In the genomic region with DNA sequence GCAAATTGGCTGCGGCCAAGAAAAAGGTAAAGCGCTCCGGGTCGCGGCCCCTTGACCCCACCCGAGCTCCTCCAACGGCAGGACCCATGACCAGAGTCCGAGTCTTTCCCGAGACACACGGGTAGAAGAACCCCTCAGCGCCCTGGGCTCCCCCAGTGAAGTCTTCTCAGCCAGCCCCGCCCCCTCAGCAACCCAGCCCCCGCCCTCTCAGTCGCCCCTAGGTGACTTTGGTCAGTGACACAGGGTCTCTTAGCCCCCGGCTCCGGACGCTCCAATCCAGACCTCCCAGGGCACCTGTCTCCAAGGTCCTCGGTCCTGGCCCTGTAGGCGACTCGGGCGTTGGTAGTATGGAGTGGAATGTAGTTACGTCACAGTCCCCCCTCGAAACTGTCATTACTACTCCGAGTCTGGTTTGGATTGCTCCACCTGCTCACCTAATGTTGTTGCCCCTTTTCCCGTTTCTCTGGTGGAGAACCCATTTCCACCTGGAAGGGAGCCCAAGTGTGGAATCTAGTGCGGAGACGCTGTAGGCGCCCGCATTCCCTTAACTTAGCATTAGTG, we compare ENCODE assay signal across 7 mouse cellular contexts. TPM values are rescaled to one million over a fixed set of nuclear protein-coding genes. Genes with fewer than 3 reads are reported as not detected.
DNase-seq lines count a peak whose midpoint lies in the region; ATAC-seq lines count a peak whose summit lies in the region.

No protein-coding gene starts in this region.

- peaks cover 31% of the 10 kb centered on the region for H3K4me1 ChIP-seq in embryonic facial prominence, embryonic 15.5 days
- peaks cover 18% of the 10 kb centered on the region for H3K4me1 ChIP-seq in intestine, embryonic 16.5 days (ENCODE audit: control insufficient read depth, insufficient read depth, low read length)

- H3K27me3 ChIP-seq in embryonic facial prominence, embryonic 15.5 days, result no peaks in the 10 kb centered on the region
- no peaks in the 10 kb centered on the region for H3K27me3 ChIP-seq in intestine, embryonic 16.5 days (replicated peaks; ENCODE audit: control insufficient read depth, insufficient read depth, low read length)

- peak; percentile 38 for DNase-seq in urinary bladder, postnatal 14 days (ENCODE audit: low spot score)
- no peak for DNase-seq in urinary bladder, postnatal 10 days (ENCODE audit: low spot score)
- DNase-seq in mesoderm, embryonic 11.5 days (ENCODE audit: low read depth, low spot score), result peak; percentile 54
- DNase-seq in thymus, postnatal 25 days, result no peak
- no peak for DNase-seq in gastrocnemius, adult 18-20 months (ENCODE audit: low spot score)

- peak overlapping the region; percentile 78 for H3K27ac ChIP-seq in embryonic facial prominence, embryonic 15.5 days (replicated peaks)
- H3K27ac ChIP-seq in intestine, embryonic 16.5 days (ENCODE audit: low read length), result peak overlapping the region; percentile 69

- peak overlapping the region; percentile 80 for H3K4me2 ChIP-seq in embryonic facial prominence, embryonic 15.5 days (replicated peaks)
- H3K4me2 ChIP-seq in intestine, embryonic 16.5 days (ENCODE audit: low read depth, low read length), result peak overlapping the region; percentile 90

- WGBS in embryonic facial prominence, embryonic 15.5 days, result under 1% methylated on average over 27 of the region's 29 CpGs
- under 1% methylated on average over 29 of the region's 29 CpGs for WGBS in intestine, embryonic 16.5 days

- H3K9me3 ChIP-seq in embryonic facial prominence, embryonic 15.5 days (replicated peaks), result no peaks in the 10 kb centered on the region
- H3K9me3 ChIP-seq in intestine, embryonic 16.5 days (ENCODE audit: control insufficient read depth, low read length), result no peaks in the 10 kb centered on the region

- peak; percentile 18 for ATAC-seq in embryonic facial prominence, embryonic 15.5 days (ENCODE audit: insufficient number of reproducible peaks, low FRiP score, low TSS enrichment, low read depth)
- peak; percentile 66 for ATAC-seq in intestine, embryonic 16.5 days

- H3K4me3 ChIP-seq in embryonic facial prominence, embryonic 15.5 days (replicated peaks), result peak overlapping the region; percentile 82
- H3K4me3 ChIP-seq in intestine, embryonic 16.5 days (ENCODE audit: low read length), result peak overlapping the region; percentile 78

- H3K9ac ChIP-seq in embryonic facial prominence, embryonic 15.5 days, result peak overlapping the region; percentile 68
- peak overlapping the region; percentile 90 for H3K9ac ChIP-seq in intestine, embryonic 16.5 days (ENCODE audit: low read depth, low read length)

- peaks cover 39% of the 10 kb centered on the region for H3K36me3 ChIP-seq in embryonic facial prominence, embryonic 15.5 days
- peaks cover 2% of the 10 kb centered on the region for H3K36me3 ChIP-seq in intestine, embryonic 16.5 days (ENCODE audit: control insufficient read depth, insufficient read depth, low read length)

RNA-seq across cellular contexts. Expression of a gene that starts 0.6 kb away (rescaled TPM):
- polyA plus RNA-seq in embryonic facial prominence, embryonic 15.5 days (2015; fragmentation: Nextera tagmentation; extraction: Ambion mirVana), result 450 and 462 TPM in 2 replicates
- polyA plus RNA-seq in intestine, embryonic 16.5 days (2015; fragmentation: Nextera tagmentation; extraction: Ambion mirVana), result 342 and 377 TPM in 2 replicates
- total RNA-seq in gastrocnemius, adult 18-20 months (2021), result 100 to 1,000 TPM; 143 to 148 TPM

RNA-seq across cellular contexts. Expression of a gene that starts 1.3 kb away (rescaled TPM):
- polyA plus RNA-seq in embryonic facial prominence, embryonic 15.5 days (2015; fragmentation: Nextera tagmentation; extraction: Ambion mirVana), result 31.6 and 33.9 TPM in 2 replicates
- 21.5 and 21.6 TPM in 2 replicates for polyA plus RNA-seq in intestine, embryonic 16.5 days (2015; fragmentation: Nextera tagmentation; extraction: Ambion mirVana)
- total RNA-seq in gastrocnemius, adult 18-20 months (2021), result 10 to 100 TPM; 56.7 to 56.9 TPM

RNA-seq across cellular contexts. Expression of a gene that starts 28.5 kb away (rescaled TPM):
- 66.9 and 67.1 TPM in 2 replicates for polyA plus RNA-seq in embryonic facial prominence, embryonic 15.5 days (2015; fragmentation: Nextera tagmentation; extraction: Ambion mirVana)
- 72.4 and 74.4 TPM in 2 replicates for polyA plus RNA-seq in intestine, embryonic 16.5 days (2015; fragmentation: Nextera tagmentation; extraction: Ambion mirVana)
- 10 to 100 TPM; 11.4 to 11.6 TPM for total RNA-seq in gastrocnemius, adult 18-20 months (2021)

RNA-seq across cellular contexts. Expression of a gene that starts 52.1 kb away (rescaled TPM):
- 25.1 and 26.3 TPM in 2 replicates for polyA plus RNA-seq in embryonic facial prominence, embryonic 15.5 days (2015; fragmentation: Nextera tagmentation; extraction: Ambion mirVana)
- 26.7 and 26.9 TPM in 2 replicates for polyA plus RNA-seq in intestine, embryonic 16.5 days (2015; fragmentation: Nextera tagmentation; extraction: Ambion mirVana)
- total RNA-seq in gastrocnemius, adult 18-20 months (2021), result 10 to 100 TPM; 10.2 to 11.1 TPM

Comparison
In these comparisons a context has a peak if more than half of its experiments do, and no peak if none do; other contexts are left out.
1. DNase-seq: peak in urinary bladder, postnatal 14 days (single experiment) and mesoderm, embryonic 11.5 days (single experiment); none in urinary bladder, postnatal 10 days (single experiment), thymus, postnatal 25 days (single experiment) and gastrocnemius, adult 18-20 months (single experiment).